Mouse (Mus musculus): ENCODE measurements at regions not wholly inside any gene's neighbourhood (a gene's known extent, or its start where the extent isn't known, plus 50 kb on each side); places are given as distances from the start of the nearest gene placed in this dataset.

GRCm38 (mm10) chr17:83288143-83288492, 62.6 kb upstream of the Eml4 start:
- H3K4me1 ChIP-seq (replicated peaks; ENCODE audit: insufficient read depth, low read length), result no peaks in the 10 kb centered on the region
- no peak overlapping the region for H3K9ac ChIP-seq (ENCODE audit: low read depth, low read length)
- H3K4me2 ChIP-seq (ENCODE audit: low read length), result 0 out of 2 replicates have a peak overlapping the region, but pooled peaks have one; percentile 15
- no peaks in the 10 kb centered on the region for H3K36me3 ChIP-seq (ENCODE audit: insufficient read depth, low read length)
- H3K27ac ChIP-seq, result no peak overlapping the region
- WGBS, result 15% methylated on average over 7 of the region's 7 CpGs
- H3K27me3 ChIP-seq (ENCODE audit: insufficient read depth, low read length), result no peaks in the 10 kb centered on the region
- no peak overlapping the region for H3K4me3 ChIP-seq (replicated peaks; ENCODE audit: low read depth, low read length)
- ATAC-seq (replicated peaks; ENCODE audit: low FRiP score, low read depth) (no peak), DNase-seq (ENCODE audit: low spot score) (peak; percentile 75)
- H3K9me3 ChIP-seq (replicated peaks; ENCODE audit: low read length), result no peaks in the 10 kb centered on the region
- TF ChIP-seq CTCF (IDR thresholded peaks at IDR 0.05; ENCODE audit: low read depth), result peak; percentile 18; the same call in 1 of the 2 replicates

GRCm38 (mm10) chr17:83295526-83296238, 55.0 kb upstream of the Eml4 start:
- WGBS, result 53% methylated on average over 13 of the region's 13 CpGs
- H3K4me1 ChIP-seq (replicated peaks; ENCODE audit: insufficient read depth, low read length), result no peaks in the 10 kb centered on the region
- peak; percentile 69 for DNase-seq (ENCODE audit: low spot score)
- H3K4me3 ChIP-seq (replicated peaks; ENCODE audit: low read depth, low read length), result no peak overlapping the region
- TF ChIP-seq CTCF (IDR thresholded peaks at IDR 0.05; ENCODE audit: low read depth), result no peak
- H3K27me3 ChIP-seq (ENCODE audit: insufficient read depth, low read length), result no peaks in the 10 kb centered on the region
- H3K9ac ChIP-seq (ENCODE audit: low read depth, low read length), result no peak overlapping the region
- H3K4me2 ChIP-seq (ENCODE audit: low read length), result no peak overlapping the region
- H3K9me3 ChIP-seq (replicated peaks; ENCODE audit: low read length), result no peaks in the 10 kb centered on the region
- H3K36me3 ChIP-seq (ENCODE audit: insufficient read depth, low read length), result no peaks in the 10 kb centered on the region
- no peak for ATAC-seq (replicated peaks; ENCODE audit: low FRiP score, low read depth)
- H3K27ac ChIP-seq, result no peak overlapping the region

GRCm38 (mm10) chr17:83297379-83298121, 53.2 kb upstream of the Eml4 start:
- H3K4me2 ChIP-seq (ENCODE audit: low read length), result no peak overlapping the region
- H3K9me3 ChIP-seq (replicated peaks; ENCODE audit: low read length), result no peaks in the 10 kb centered on the region
- no peaks in the 10 kb centered on the region for H3K36me3 ChIP-seq (ENCODE audit: insufficient read depth, low read length)
- ATAC-seq (replicated peaks; ENCODE audit: low FRiP score, low read depth), result no peak
- no peak overlapping the region for H3K4me3 ChIP-seq (replicated peaks; ENCODE audit: low read depth, low read length)
- no peak for DNase-seq (ENCODE audit: low spot score)
- no peak overlapping the region for H3K27ac ChIP-seq
- no peak overlapping the region for H3K9ac ChIP-seq (ENCODE audit: low read depth, low read length)
- no peaks in the 10 kb centered on the region for H3K27me3 ChIP-seq (ENCODE audit: insufficient read depth, low read length)
- WGBS, result 80% methylated on average over 6 of the region's 6 CpGs
- H3K4me1 ChIP-seq (replicated peaks; ENCODE audit: insufficient read depth, low read length), result no peaks in the 10 kb centered on the region
- no peak for TF ChIP-seq CTCF (IDR thresholded peaks at IDR 0.05; ENCODE audit: low read depth)

All from kidney, postnatal 0 days (tissue).